Comparison of ENCODE assay signal across 13 mouse cellular contexts in the genomic region with DNA sequence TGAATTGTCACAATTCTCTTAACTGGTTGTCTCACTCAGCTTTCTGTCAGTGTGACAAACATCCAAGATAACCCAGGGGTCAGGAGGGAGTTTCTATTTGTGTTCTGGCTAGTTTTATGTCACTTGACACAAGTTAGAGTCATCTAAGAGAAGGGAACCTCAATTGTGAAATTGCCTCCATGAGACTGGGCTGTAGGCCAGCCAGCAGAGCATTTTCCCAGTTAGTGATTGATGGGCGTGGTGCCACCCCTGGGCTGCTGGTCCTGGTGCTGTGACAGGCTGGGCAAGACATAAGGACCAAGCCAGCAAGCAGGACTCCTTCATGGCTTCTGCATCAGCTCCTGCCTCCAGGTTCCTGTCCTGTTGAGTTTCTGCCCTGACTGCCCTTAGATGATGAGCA. TPM values are rescaled to one million over a fixed set of nuclear protein-coding genes. Genes with fewer than 3 reads are reported as not detected.
DNase-seq lines count a peak whose midpoint lies in the region; ATAC-seq and TF ChIP-seq lines count a peak whose summit lies in the region.
"Had no signal": no experiment of that assay in that cellular context is flagged by ENCODE, and none has a peak within 500 bp of the region (broad histone marks: within the 10 kb centered on the region; RNA-seq: fewer than 3 reads in every experiment).

No protein-coding gene starts in this region.

- H3K4me2 ChIP-seq in lung, postnatal 0 days (replicated peaks; ENCODE audit: low read depth, low read length), result no peak overlapping the region
- H3K4me2 ChIP-seq: embryonic facial prominence, embryonic 12.5 days had no signal

- no peaks in the 10 kb centered on the region for H3K9me3 ChIP-seq in lung, postnatal 0 days (ENCODE audit: low read length)

- 30% methylated on average over 1 of the region's 1 CpGs for WGBS in heart, adult 2 months
- 50% methylated on average over 1 of the region's 1 CpGs for WGBS in lung, postnatal 0 days

- no peak overlapping the region for H3K4me3 ChIP-seq in heart, adult 2 months
- H3K4me3 ChIP-seq in lung, postnatal 0 days (ENCODE audit: low read depth, low read length), result no peak overlapping the region
- H3K4me3 ChIP-seq: embryonic facial prominence, embryonic 12.5 days; hindbrain, embryonic 10.5 days had no signal

- TF ChIP-seq POLR2A in heart, adult 2 months (IDR thresholded peaks at IDR 0.05; ENCODE audit: insufficient read depth, low read depth, low read length), result no peak

- H3K4me1 ChIP-seq in heart, adult 2 months (ENCODE audit: control insufficient read depth, insufficient read depth, low read length), result no peaks in the 10 kb centered on the region
- no peaks in the 10 kb centered on the region for H3K4me1 ChIP-seq in lung, postnatal 0 days (ENCODE audit: insufficient read depth, low read depth, low read length)
- H3K4me1 ChIP-seq: embryonic facial prominence, embryonic 12.5 days; hindbrain, embryonic 10.5 days had no signal

- no peak for ATAC-seq in lung, postnatal 0 days

- no peak for TF ChIP-seq CTCF in heart, adult 2 months (IDR thresholded peaks at IDR 0.05)
- no peak for TF ChIP-seq CTCF in lung, postnatal 0 days (IDR thresholded peaks at IDR 0.05)

- H3K36me3 ChIP-seq in heart, adult 2 months (ENCODE audit: control insufficient read depth, insufficient read depth, low read length), result no peaks in the 10 kb centered on the region
- H3K36me3 ChIP-seq in lung, postnatal 0 days (ENCODE audit: insufficient read depth, low read length), result no peaks in the 10 kb centered on the region
- H3K36me3 ChIP-seq: embryonic facial prominence, embryonic 12.5 days; hindbrain, embryonic 10.5 days had no signal

- no peak overlapping the region for H3K9ac ChIP-seq in heart, adult 2 months (ENCODE audit: low read depth, low read length)
- no peak overlapping the region for H3K9ac ChIP-seq in lung, postnatal 0 days (replicated peaks; ENCODE audit: low read depth)
- H3K9ac ChIP-seq: embryonic facial prominence, embryonic 12.5 days had no signal

- no peak overlapping the region for H3K27ac ChIP-seq in heart, adult 2 months
- no peak overlapping the region for H3K27ac ChIP-seq in lung, postnatal 0 days (ENCODE audit: low read length)
- H3K27ac ChIP-seq: embryonic facial prominence, embryonic 12.5 days; hindbrain, embryonic 10.5 days had no signal

- no peaks in the 10 kb centered on the region for H3K79me2 ChIP-seq in heart, adult 2 months (replicated peaks; ENCODE audit: control insufficient read depth, insufficient read depth, low read length)

- intact Hi-C loops in heart, adult 2 months (cut with DNase I), result no loop called here
- intact Hi-C loops in left cerebral cortex, postnatal 36 days (cut with DNase I), result no loop called here

- peak; percentile 22 to 35 for DNase-seq in heart, adult 2 months
- DNase-seq in heart, postnatal 4 days, result no peak
- DNase-seq in lung, postnatal 0 days (ENCODE audit: low spot score), result peak; percentile 17
- no peak for DNase-seq in lung, postnatal 25 days (ENCODE audit: low spot score)
- DNase-seq in adrenal gland, adult 8-10 months, result peak; percentile 32
- peak; percentile 61 to 66 for DNase-seq in kidney, postnatal 25 days
- DNase-seq in left cerebral cortex, postnatal 36 days (ENCODE audit: low spot score in 2 of 2), result no peak
- DNase-seq: cerebellum, adult 18-20 months; gastrocnemius, postnatal 36 days; midbrain, embryonic 14.5 days; thymus, postnatal 25 days had no signal

- no peaks in the 10 kb centered on the region for H3K27me3 ChIP-seq in heart, adult 2 months (ENCODE audit: control insufficient read depth, insufficient read depth, low read length)
- H3K27me3 ChIP-seq in lung, postnatal 0 days (replicated peaks; ENCODE audit: insufficient read depth, low read length), result no peaks in the 10 kb centered on the region
- H3K27me3 ChIP-seq: embryonic facial prominence, embryonic 12.5 days had no signal

- no peak for TF ChIP-seq EP300 in heart, adult 2 months (IDR thresholded peaks at IDR 0.05; ENCODE audit: insufficient read depth, low read depth, low read length)
- no peak for TF ChIP-seq EP300 in lung, postnatal 0 days (IDR thresholded peaks at IDR 0.05)

RNA-seq across cellular contexts. Expression of a gene that starts 18.1 kb away (rescaled TPM):
- 10 to 100 TPM; 38.3 to 39.0 TPM for total RNA-seq in heart, adult 2 months (2021)
- 20.4 and 39.3 TPM in 2 replicates for polyA plus RNA-seq in heart, adult 2 months (2012; rRNA removed)
- 10 to 100 TPM; 51.8 to 55.9 TPM for total RNA-seq in heart, postnatal 4 days (2021)
- polyA plus RNA-seq in lung, postnatal 0 days (2015; fragmentation: Nextera tagmentation; extraction: Ambion mirVana), result 22.4 and 24.7 TPM in 2 replicates
- total RNA-seq in adrenal gland, adult 8-10 months (2022), result 100 to 1,000 TPM in 1 of 4 experiments, 10 to 100 TPM in 3; 76.0 to 103 (median 90.0) TPM
- 10 to 100 TPM; 78.5 to 90.3 TPM for total RNA-seq in left cerebral cortex, postnatal 36 days (2021)

RNA-seq across cellular contexts. Expression of a gene that starts 22.7 kb away (rescaled TPM):
- 10 to 100 TPM; 20.0 to 23.0 TPM for total RNA-seq in heart, adult 2 months (2021)
- polyA plus RNA-seq in heart, adult 2 months (2012; rRNA removed), result 6.5 and 11.9 TPM in 2 replicates
- 10 to 100 TPM; 33.6 to 34.4 TPM for total RNA-seq in heart, postnatal 4 days (2021)
- polyA plus RNA-seq in lung, postnatal 0 days (2015; fragmentation: Nextera tagmentation; extraction: Ambion mirVana), result 3.9 and 4.8 TPM in 2 replicates
- 10 to 100 TPM; 42.1 to 57.0 (median 46.1) TPM for total RNA-seq in adrenal gland, adult 8-10 months (2022)
- 10 to 100 TPM; 41.0 to 41.8 TPM for total RNA-seq in left cerebral cortex, postnatal 36 days (2021)

RNA-seq across cellular contexts. Expression of a gene that starts 54.9 kb away (rescaled TPM):
- total RNA-seq in heart, adult 2 months (2021), result 1 to 10 TPM; 4.9 to 7.0 TPM
- polyA plus RNA-seq in heart, adult 2 months (2012; rRNA removed), result 4.3 and 5.6 TPM in 2 replicates
- total RNA-seq in heart, postnatal 4 days (2021), result 10 to 100 TPM; 23.3 to 24.3 TPM
- 13.2 and 14.4 TPM in 2 replicates for polyA plus RNA-seq in lung, postnatal 0 days (2015; fragmentation: Nextera tagmentation; extraction: Ambion mirVana)
- total RNA-seq in adrenal gland, adult 8-10 months (2022), result 10 to 100 TPM in 3 of 4 experiments, 1 to 10 TPM in 1; 9.5 to 15.8 (median 12.4) TPM
- total RNA-seq in left cerebral cortex, postnatal 36 days (2021), result 10 to 100 TPM; 45.3 to 46.4 TPM

Comparison
In these comparisons a context has a peak if more than half of its experiments do, and no peak if none do; other contexts are left out.
1. DNase-seq: peak in heart, adult 2 months (2 of 2), lung, postnatal 0 days (single experiment), adrenal gland, adult 8-10 months (single experiment) and kidney, postnatal 25 days (2 of 2); none in heart, postnatal 4 days (single experiment), lung, postnatal 25 days (single experiment) and left cerebral cortex, postnatal 36 days (0 of 2).